Mouse (Mus musculus): Measurements from ENCODE around the gene Rdh12.
A peak's percentile ranks its signal among the peaks of the same experiment; 100 is the strongest.
"Not testable (repeated sequence)": the region's sequence is repeated elsewhere in the genome, so short reads cannot be mapped to it uniquely, and the experiment has no call there.

Rdh12 gene

DNA sequence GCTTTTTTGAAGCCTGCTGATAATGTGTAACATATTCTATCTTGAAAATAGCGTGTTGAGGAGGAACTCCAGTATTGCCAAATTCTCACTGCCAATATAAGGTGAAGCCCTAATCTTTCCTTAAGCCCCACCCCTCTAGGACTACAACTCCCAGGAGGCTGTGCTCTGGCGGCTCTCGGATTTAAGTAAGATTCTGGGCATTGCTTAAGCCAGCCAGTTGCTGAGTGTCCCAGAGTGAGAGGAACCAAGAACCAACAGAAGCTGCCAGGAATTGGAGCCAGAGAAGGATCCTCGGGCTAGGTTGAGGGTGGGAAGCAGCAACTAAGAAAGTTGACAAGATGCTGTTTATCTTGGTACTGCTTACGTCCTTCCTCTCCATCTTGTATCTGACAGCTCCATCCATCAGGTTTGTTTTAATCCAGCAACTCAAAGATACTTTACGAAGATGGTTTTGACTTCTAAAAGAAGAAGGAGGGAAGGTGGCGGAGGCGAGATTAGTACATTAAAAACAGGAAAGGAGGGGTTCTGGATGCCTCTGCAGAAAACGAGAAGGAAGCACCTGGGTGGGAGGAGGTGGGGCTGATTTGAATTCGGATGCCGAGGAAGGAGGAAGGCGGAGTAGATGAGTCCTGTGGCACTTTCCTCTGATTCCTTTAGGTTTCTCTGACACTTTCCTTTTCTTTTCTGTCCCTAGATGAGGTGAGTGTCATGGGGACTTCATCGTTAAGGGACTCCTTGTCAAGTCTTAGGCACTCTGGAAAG, at the start of gene Rdh12:
Rdh12 (plus strand) TSS at position 212 of the 762 bp plus-strand sequence.
- DNase-seq, result peak; percentile 29

DNA sequence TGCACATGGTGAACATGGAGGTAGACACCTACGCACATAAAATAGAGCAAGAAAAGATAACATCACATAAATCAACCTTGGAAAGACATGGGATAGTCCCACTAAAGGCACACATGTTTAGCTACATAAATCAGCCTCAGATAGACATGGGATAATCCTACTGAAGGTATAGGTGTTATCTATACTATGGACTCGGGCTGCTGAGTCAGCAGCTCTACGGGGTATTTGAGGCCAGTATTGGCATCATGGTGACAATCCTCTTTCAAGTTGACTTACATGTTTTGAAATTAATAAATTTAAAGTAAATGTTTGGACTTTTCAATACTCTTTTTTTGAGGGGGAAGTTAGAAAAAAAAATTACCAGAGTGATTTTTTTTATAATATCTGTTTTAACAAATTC, 45.8 kb upstream of the Rdh12 start:
- no peak for DNase-seq

DNA sequence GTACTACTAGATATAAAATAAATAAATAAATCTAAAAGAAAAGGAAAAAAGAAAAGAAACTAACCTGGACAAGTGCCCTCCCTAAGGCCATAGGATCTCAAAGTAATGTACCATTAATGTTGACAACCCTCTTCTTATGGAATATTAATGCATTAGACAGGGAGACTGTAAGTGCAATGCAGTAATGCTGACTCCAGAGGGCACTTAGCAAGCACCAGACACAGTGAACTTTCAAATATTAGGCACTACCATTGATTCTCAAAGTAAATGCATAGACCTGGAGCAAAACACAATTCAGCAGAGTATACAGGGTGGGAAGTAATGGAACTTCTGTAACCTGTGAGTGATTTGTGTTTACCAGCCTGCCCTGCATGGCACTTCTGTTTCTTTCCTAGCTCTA, 39.5 kb upstream of the Rdh12 start:
- DNase-seq, result no peak

DNA sequence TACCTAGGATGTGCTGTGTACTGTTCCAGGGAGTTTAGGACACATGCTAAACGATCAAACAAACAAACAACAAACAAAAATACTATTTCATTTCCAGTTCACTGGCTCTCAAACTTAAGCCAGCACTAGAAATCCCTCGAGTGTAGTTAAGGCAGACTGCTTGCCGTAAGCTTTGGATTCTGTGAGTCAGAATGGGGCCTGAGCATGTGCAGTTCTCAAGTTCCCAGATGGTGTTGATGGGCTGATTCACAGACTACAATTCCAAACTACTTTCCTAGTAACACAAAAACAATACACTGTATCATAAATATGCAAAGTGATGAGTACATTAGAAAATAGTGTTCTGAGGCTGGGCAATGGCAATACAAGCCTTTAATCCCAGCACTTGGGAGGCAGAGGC, 38.3 kb upstream of the Rdh12 start:
- DNase-seq, result no peak

DNA sequence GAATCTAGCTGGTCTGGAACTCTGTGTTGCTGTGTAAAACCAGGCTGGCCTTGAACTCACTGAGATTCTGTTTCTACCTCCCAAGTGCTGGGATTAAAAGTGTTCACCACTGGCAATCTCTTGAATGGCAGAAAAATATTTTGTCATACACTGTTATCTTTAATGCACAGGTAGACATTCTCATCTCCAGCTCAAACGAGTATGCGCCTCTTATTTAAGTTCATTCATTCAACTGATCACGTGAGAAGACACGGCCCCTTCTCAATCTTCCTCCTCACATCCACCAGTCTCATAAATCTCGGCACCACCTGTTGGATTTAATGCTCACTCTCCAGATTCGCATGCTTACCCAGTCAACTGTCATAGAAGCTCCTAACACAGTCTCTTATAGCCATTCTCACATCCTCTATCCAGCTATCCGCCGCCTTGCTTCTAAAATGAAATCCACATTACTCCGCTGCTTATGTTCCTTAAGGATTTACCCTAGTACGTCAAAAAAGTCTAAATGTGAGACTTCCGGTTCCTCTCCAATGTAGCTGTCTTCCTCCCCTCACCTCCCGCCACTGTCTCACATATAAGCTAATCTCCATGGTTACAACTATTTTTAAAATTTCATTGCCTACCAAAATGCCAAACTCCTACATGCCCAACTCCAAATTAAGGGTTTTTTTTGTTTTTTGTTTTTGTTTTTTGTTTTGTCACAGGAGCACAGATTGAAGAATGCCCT, 37.3 kb upstream of the Rdh12 start:
- no peak for DNase-seq

DNA sequence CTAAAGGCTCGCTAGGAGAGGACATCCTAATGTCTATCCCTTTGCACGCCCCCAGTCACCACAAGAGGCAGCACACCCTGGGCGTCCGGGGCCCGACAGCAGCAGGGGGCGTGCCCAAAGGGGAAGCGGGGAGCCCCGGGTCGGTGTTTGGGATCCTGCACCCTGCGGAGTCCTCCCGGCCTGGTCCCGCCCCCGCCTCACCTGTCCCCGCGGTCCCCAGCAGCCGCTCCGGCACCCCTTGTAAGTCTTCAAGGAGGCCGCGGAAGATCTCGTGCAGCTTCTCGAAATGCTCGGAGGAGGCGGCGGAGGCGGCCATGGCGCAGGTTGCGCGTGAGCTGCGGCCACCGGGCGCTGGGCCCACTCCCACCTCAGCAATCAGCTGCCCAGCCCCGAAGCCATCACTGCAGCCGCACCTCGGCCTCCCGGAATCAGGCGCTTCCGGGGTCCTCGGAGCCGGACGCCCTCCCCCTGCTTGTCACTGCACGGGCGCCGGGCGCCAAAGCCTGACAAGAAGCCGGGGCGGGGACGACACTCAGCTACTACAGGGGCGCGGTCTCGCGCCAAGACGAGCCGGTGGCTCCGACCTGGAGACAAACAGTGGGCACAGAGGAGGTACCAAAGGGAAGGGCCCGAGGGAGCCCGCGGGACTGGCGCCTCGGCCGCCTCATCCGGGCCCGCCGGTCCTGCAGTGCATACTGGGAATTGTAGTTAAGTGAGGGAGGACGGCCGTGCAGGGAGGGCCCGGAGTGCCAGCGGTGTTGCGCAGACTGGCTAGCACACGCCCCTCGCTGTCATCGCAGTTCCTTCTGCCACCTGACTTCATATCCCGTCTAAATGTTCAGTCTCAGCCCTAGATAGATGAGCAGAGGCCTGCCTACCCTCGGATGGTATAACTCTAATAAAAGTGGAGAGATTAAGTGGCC, 36.4 kb upstream of the Rdh12 start, which contains the start of gene Vti1b:
Vti1b (minus strand) TSS at position 649 of the 923 bp plus-strand sequence.
- DNase-seq, result peak; percentile 80

DNA sequence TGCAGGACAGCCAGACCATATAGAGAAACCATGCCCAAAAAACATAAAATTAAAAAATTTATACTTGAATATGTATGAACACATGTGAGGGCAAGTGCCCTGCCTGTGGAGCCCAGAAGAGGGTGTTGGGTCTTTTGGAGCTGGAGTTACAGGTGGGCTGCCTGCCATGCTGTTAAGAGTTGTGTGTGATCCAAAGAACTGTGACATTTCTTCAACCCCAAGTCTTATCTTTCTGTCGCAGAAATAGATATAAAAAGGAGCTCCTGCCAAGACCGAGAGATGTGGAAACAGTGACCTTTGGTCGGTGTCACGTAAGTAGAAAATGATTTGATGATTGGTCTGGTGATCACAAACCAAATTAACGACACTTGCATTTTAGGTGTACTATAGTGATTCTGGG, 35.0 kb upstream of the Rdh12 start:
- DNase-seq, result no peak

DNA sequence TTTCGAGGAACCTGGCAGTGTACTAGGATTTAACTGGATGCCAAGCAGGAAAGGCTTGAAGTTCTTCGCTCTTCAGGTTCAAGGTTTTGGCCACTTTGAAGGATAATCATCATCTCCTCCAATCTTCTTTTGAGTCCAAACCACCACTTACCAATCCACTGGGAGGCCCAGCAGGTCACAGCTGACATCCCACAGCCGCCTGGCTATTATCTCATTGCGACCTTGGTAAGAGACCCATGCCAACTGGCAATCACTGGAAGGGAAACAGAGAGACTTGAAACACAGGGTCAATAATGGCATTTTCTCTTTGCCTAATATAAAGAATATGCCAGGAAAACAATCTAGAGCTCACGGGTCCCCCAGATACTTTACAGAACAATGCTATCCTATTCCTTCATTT, 32.7 kb upstream of the Rdh12 start:
- no peak for DNase-seq

DNA sequence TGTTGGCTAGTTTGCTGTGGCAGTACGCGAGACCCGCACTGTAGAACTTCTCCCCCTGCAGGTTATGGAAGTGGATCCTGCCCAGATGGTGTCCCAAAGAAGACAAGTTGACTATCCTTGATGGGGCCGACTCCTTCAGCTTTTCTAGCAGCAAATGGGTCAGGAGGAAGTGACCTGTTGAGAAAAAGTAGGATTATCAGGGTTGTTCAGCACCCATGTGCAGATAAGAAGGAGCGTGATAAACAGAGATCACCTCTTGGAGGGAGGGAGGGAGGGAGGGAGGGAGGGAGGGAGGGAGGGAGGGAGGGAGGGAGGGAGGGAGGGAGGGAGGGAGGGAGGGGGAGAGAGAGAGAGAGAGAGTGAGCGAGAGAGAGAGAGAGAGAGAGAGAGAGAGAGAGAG, 23.6 kb upstream of the Rdh12 start:
- DNase-seq, result not testable (repeated sequence)

DNA sequence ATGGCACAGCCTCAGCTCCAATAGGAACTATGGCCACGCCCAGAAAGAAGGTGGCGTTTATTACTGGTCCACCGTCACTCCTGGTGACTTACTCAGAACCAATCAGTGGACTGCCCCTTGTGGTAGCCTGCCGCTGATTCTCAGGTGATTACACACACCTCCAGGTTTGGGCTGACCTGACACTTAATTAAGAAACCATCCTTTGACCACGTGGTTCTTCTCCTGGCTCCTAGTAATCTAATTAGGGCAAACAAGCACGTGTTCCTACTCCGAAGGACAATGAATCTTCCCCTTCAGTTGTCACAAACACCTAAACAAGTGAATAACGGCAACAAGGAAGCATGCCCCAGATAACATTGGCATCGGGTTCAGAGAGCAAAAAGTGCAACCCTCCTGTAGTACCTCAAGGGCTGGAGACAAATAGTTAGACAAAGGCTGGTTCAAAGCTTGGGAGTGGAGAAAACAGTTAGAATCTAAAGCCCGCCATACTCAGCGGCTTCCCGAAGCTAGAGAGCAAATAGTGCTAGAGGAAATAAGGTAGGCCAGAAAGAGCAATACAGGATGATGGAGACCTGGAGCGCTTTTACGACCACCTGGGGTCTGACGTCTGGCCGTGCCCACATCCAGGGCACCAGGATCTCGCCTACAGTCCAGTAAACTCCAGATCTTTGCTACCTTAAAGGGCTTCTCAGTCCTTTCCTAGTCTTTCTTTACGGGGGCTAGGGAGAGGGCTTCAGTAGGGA, 17.6 kb upstream of the Rdh12 start:
- peak; percentile 59 for DNase-seq

DNA sequence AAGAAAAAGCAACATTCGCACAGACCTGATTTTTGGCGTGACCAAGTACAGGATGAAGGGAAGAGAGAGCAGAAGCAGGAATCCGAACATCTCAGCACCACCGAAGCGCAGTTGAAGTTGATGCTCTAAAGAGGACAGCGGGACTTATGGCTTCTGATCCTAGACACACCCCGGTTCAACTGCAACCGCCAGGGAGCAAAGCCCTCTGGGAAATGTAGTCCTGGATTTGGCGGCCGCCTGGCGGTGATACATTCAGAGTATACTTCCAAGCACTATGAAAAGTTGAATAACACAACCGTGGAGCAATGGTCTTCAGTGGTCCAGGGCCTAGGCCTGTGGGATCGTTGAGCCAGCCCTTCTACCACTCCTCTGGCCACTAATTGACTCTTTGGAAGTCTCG, 17.0 kb upstream of the Rdh12 start:
- DNase-seq, result peak; percentile 72

DNA sequence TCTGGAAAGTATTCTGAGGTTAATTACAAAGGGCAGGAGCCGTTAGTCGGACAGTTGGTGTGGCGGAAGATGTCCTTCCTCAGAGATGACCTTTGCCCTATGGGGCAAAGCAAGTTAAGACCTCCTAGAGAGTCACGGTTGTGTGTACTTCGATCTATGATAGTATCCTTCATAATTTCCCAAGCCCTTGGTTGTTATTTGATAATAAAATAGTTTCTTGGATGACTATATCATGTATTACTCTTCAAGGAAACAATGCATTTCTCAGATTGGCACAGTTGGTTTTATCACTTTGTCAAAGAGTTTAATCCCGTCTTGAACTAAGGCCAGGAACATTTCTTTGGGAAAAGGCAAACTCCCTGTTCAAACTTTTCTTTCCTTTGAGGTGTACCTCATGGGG, 16.5 kb upstream of the Rdh12 start, which contains the start of gene Rdh11:
Rdh11 (minus strand) TSS at position 101 of the 400 bp plus-strand sequence.
- no peak for DNase-seq

DNA sequence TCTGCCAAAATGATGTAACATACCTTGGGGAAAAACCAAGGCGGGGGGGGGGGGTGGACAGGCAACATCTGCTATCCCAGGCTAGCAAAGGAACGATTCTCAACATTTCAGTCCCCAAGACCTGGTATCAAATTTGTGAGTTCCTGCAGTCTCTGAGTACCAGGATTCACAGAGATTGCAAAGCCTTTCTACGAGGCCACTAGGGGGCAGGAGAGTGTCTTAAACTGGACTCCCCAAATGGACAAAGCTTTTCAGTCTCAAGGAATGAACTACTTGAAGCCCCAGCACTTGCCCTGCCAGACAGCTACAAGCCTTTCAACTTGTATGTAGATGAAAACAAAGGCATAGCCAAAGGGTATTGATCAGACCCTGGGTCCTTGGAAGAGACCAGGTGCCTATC, 15.3 kb upstream of the Rdh12 start:
- peak; percentile 67 for DNase-seq

DNA sequence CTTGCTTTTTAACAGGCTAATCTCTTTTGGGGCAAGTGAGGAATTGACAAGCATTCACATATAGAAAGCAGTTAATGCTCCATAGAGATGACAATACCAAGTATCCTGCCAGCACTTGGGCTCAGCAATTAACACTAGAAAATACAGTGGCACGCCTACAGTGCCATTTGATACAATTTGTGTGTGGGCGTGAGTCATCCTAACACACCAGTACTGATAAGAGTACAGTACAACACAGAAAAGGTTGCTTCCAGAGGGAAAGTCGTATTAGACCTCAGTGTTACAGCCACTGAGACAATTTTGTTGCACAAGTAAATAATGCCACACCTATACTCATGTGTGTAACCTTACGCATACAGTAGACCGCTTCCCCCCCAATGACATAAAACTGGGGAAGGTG, 11.6 kb upstream of the Rdh12 start:
- DNase-seq, result no peak

DNA sequence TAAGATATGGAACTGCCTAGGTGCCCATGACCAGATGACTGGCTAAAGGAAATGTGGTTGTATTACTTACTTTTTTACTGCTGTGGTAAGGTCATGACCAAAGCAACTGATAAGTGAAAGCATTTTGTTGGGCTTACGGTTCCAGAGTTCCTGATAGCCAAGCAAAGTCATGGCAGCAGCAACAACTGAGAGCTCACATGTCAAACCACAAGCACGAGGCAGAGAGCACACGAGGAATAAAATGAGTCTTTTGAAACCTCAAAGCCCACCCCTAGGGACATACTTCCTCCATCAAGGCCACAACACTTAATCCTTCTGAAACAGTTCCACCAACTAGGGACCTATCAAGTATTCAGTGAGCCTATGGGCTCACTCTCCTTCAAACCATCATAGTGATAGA, 6.8 kb upstream of the Rdh12 start:
- DNase-seq, result no peak

DNA sequence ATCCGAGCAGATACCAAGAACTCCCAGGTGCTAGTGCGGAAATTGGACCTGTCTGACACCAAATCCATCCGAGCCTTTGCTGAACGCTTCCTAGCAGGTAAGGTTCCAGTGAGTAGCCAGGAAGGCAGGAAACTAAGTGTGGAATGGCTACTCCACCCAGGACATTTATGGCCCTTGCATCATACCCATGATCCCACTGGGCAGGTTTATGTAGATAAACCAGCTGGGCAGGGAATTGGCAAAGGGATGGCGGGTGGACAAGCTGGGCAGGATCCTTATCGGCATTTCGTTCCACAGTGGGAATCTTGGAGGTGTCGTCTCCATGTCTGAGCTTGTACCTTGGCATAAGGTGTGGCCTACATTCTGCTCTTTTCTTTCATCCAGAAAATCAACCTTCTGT, 2.7 kb downstream of the Rdh12 start:
- DNase-seq, result no peak

DNA sequence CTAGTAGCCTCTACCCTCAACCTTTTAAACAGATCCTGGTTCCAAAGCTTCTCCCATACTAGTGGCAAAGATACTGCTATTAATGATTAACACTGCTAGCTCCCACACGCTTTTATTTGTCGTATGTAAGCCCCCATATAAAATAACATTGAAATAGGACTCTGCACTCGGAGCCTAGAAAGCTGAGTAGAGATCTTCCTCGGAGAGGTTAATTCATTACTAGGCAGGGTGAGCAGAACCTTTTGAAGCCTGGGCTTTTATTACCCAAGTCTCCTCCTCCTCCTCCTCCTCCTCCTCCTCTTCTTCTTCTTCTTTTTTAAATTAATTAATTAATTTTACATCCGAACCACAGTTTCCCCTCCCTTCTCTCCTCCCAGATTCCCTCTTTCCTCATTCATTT, 8.8 kb downstream of the Rdh12 start:
- DNase-seq, result no peak

DNA sequence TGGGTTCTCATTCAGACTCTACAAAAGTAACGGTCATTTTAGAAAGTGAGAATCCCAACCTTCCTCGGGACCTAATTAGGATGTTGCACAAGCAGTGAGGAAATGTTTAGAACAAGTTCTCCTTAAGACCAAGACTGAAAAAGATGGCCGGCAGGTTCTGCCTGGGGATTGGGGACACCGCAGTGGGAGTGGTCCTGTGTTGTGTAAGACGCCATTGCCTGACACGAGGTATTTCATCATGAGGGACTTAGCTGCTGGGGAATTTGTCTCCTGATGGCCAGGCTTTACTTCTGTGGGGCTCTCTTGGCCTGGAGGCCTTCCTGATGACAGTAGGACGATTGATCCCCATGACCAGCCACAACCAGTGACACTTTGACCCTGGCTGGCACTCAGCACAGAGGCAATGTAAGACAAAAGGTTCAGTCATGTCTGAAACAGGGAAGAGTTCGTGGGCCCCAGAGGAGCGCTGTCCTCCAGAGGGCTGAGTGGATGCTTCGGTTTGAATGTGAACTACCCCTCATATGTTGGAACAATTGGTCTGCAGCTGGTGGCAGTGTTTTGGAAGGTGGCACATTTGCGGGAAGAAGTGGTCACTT, 26.9 kb downstream of the Rdh12 start:
- DNase-seq, result no peak

DNA sequence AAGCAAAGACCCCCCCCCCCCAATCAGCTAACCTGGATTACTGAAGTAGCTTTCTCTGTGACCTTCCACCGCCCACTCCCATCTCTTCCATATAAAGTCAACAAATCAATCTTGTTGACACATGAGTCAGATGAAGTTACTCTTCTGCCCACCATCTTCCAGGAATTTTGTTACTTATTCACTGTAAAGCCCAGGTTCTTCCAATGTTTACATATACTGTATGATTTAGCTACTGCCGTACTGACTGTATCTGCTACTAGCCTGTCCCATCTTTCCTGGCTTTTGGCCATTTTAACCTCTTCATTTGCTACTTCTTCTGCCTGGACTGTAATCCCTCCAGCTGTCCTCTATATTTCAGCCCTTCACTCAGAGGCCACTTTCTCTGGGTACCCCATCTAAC, 33.3 kb downstream of the Rdh12 start:
- DNase-seq, result no peak

DNA sequence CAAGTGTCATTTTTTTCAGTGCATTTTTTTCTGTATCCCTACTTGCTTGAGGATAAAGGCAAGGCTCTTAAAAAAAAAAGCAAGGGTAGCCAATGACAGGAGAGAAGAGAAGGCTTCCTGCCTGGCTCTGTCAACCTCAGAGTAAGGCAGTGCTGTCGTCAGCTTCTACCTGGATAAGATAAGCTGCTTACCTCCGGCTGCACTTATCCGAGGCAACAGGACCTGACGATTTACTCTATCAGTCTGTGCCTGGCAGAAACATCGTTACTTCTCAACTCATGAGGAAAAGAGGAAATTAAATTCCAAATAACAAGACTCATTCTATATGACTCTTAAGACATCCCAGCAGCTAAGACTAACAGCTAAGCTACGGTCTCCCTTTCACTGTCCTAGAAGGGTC, 34.2 kb downstream of the Rdh12 start:
- DNase-seq, result no peak

DNA sequence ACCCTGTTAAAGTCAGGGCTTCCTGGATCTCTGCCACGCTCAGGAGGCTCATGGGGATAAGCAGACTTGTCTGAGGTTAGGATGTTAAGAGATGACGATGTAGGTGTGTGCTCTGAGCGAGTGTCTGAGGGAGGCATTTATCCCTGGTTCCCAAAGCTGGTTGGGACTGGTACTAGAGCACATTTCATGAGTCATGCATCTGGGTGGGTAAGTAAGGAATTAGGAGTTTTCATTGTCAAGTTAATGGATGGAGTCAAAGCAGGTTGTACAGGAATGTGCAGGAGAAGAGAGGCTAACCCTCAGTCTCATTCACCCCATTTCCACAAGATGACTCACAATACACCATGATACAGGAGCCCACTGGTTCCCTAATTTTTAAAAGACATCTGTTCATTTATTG, 39.4 kb downstream of the Rdh12 start:
- DNase-seq, result no peak

Data from right cerebral cortex, postnatal 4 days (tissue).